Mouse (Mus musculus) neural tube, postnatal 0 days (tissue): ENCODE measurements around the gene Sh2b2. TPM values are rescaled to one million over a fixed set of nuclear protein-coding genes. Genes with fewer than 3 reads are reported as not detected.

Source experiments
- polyA plus RNA-seq: library from polyadenylated mRNA; unstranded; fragments of >200 nt; fragmentation: Nextera tagmentation; extraction: Ambion mirVana; gene quantifications from 2 replicates; pipeline ENCODE4 v1.2.1, GENCODE M21; 2015

The Sh2b2 gene
- polyA plus RNA-seq, result 19.9 and 20.7 TPM in 2 replicates

GRCm38 (mm10) chr5:136246452-136246838, at the start of gene Sh2b2:
Gene Sh2b2, minus strand, starts transcription at chr5:136246556.

GRCm38 (mm10) chr5:136198474-136199391, 47.6 kb downstream of the Sh2b2 start, which contains the start of gene Prkrip1:
Gene Prkrip1, minus strand, starts transcription at chr5:136198963.

GRCm38 (mm10) chr5:136170512-136171362, 75.6 kb downstream of the Sh2b2 start, which contains the start of gene Orai2:
Gene Orai2, minus strand, starts transcription at chr5:136170713.

Other genes starting within 250 kb of the Sh2b2 start
- 0.04 TPM in 1 of 2 replicates, not detected in the other for gene Upk3b, start 208.1 kb downstream of the Sh2b2 start, polyA plus RNA-seq
- 0.14 TPM in 1 of 2 replicates, not detected in the other for gene Upk3bl, start 192.1 kb downstream of the Sh2b2 start, polyA plus RNA-seq
- gene Rasa4, start 162.6 kb downstream of the Sh2b2 start, polyA plus RNA-seq, result 17.8 and 20.2 TPM in 2 replicates
- gene Polr2j, start 129.9 kb downstream of the Sh2b2 start, polyA plus RNA-seq, result 237 and 239 TPM in 2 replicates
- 17.4 and 18.3 TPM in 2 replicates for gene Lrwd1, start 110.5 kb downstream of the Sh2b2 start, polyA plus RNA-seq
- 15.2 and 17.8 TPM in 2 replicates for gene Alkbh4, start 110.4 kb downstream of the Sh2b2 start, polyA plus RNA-seq
- gene Orai2, start 75.8 kb downstream of the Sh2b2 start, polyA plus RNA-seq, result 57.6 and 58.3 TPM in 2 replicates
- gene Prkrip1, start 47.6 kb downstream of the Sh2b2 start, polyA plus RNA-seq, result 52.6 and 53.3 TPM in 2 replicates